Mouse (Mus musculus) small intestine, adult 2 months (tissue): ENCODE results near the gene Vgll4.
"Not testable (repeated sequence)": the region's sequence is repeated elsewhere in the genome, so short reads cannot be mapped to it uniquely, and the experiment has no call there.

Experiments used
- CTCF ChIP-seq: fragments of 200-500 bp; IDR thresholded peaks from 2 replicates; pipeline ENCODE4 v1.5.1; 2012; ENCODE audit warnings: low read depth, mild to moderate bottlenecking, control low read depth, inconsistent platforms, low read length, moderate library complexity, mixed read lengths; ENCODE audit not compliant: insufficient replicate concordance, insufficient read length; ENCODE audit errors: extremely low read depth
- POLR2A ChIP-seq: fragments of 200-500 bp; IDR thresholded peaks from 2 replicates; pipeline ENCODE4 v1.6.1; 2012; ENCODE audit warnings: low read depth, mild to moderate bottlenecking, control low read depth, inconsistent platforms, low read length, moderate library complexity

DNA sequence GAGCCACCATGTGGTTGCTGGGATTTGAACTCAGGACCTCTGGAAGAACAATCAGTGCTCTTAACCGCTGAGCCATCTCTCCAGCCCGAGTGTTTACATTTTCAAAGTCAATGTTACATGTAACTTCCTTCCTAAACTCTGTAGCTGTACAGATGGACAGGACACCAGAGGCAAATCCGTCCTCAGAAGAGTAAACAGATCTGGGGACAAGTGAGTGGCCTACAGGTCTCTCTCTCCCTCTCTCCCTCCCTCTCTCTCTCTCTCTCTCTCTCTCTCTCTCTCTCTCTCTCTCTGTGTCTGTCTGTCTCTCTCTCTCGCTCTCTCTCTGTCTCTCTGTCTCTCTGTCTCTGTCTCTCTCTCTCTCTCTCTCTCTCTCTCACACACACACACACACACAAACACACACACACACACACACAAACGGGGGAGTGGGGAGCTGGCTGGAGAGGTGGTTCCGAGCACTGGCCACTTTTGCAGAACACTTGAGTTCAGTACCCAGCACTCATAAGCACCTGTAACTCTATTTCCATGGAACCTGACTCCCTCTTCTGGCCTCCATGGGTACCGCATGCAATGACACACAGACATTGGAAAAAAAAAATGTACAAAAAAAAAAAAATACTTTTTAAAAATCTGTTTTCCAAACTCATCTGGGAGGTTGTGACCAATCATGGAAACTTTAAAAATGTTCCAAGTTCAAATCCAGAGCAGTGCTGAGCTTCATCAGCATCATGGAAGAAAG lies 47.3 kb downstream of the Vgll4 start:
- peak; percentile 33; the same call in 1 of the 2 replicates for TF ChIP-seq CTCF
- TF ChIP-seq POLR2A: not testable (repeated sequence)
